Comparison of ENCODE assay signal across 8 mouse cellular contexts in genomic region chr15:79028823-79029484, GRCm38 (mm10). TPM values are rescaled to one million over a fixed set of nuclear protein-coding genes. Genes with fewer than 3 reads are reported as not detected.
DNase-seq lines count a peak whose midpoint lies in the region; ATAC-seq and TF ChIP-seq lines count a peak whose summit lies in the region.

No protein-coding gene starts in this region.

- WGBS in kidney, embryonic 15.5 days, result 19% methylated on average over 16 of the region's 16 CpGs
- WGBS in bone marrow, adult 2 months, result 29% methylated on average over 16 of the region's 16 CpGs
- WGBS in hindbrain, embryonic 11.5 days, result 30% methylated on average over 16 of the region's 16 CpGs
- 23% methylated on average over 16 of the region's 16 CpGs for WGBS in midbrain, embryonic 13.5 days

- DNase-seq in kidney, adult 8-10 months, result no peak
- DNase-seq in hindbrain, embryonic 11.5 days (ENCODE audit: low spot score), result no peak
- no peak for DNase-seq in urinary bladder, postnatal 4 days (ENCODE audit: low spot score in 2 of 2)
- DNase-seq in right cerebral cortex, adult 18-20 months, result no peak
- DNase-seq in kidney, adult 18-20 months, result no peak

- no peaks in the 10 kb centered on the region for H3K27me3 ChIP-seq in kidney, embryonic 15.5 days
- no peaks in the 10 kb centered on the region for H3K27me3 ChIP-seq in hindbrain, embryonic 11.5 days (ENCODE audit: control insufficient read depth, insufficient read depth, low read length)
- peaks cover 6% of the 10 kb centered on the region; the same call in 1 of the 2 replicates for H3K27me3 ChIP-seq in midbrain, embryonic 13.5 days

- TF ChIP-seq CTCF in bone marrow, adult 2 months (IDR thresholded peaks at IDR 0.05; ENCODE audit: control insufficient read depth, insufficient read depth, low read length), result no peak

- no peaks in the 10 kb centered on the region for H3K9me3 ChIP-seq in kidney, embryonic 15.5 days (replicated peaks)
- no peaks in the 10 kb centered on the region for H3K9me3 ChIP-seq in hindbrain, embryonic 11.5 days (ENCODE audit: control insufficient read depth, low read length)
- no peaks in the 10 kb centered on the region for H3K9me3 ChIP-seq in midbrain, embryonic 13.5 days

- H3K9ac ChIP-seq in kidney, embryonic 15.5 days, result peak overlapping the region; percentile 99
- peak overlapping the region; percentile 100 for H3K9ac ChIP-seq in hindbrain, embryonic 11.5 days (ENCODE audit: low read depth, low read length)
- H3K9ac ChIP-seq in midbrain, embryonic 13.5 days (replicated peaks), result peak overlapping the region; percentile 99

- H3K4me1 ChIP-seq in kidney, embryonic 15.5 days, result peaks cover 57% of the 10 kb centered on the region
- no peaks in the 10 kb centered on the region; the same call in 1 of the 2 replicates for H3K4me1 ChIP-seq in bone marrow, adult 2 months (ENCODE audit: control insufficient read depth, insufficient read depth, low read length)
- peaks cover 5% of the 10 kb centered on the region for H3K4me1 ChIP-seq in hindbrain, embryonic 11.5 days (replicated peaks; ENCODE audit: control insufficient read depth, insufficient read depth, low read length)
- H3K4me1 ChIP-seq in midbrain, embryonic 13.5 days (replicated peaks), result peaks cover 62% of the 10 kb centered on the region

- H3K27ac ChIP-seq in kidney, embryonic 15.5 days, result peak overlapping the region; percentile 95
- H3K27ac ChIP-seq in bone marrow, adult 2 months (ENCODE audit: control insufficient read depth, insufficient read depth, low read depth, low read length, poor library complexity), result peak overlapping the region; percentile 77
- peak overlapping the region; percentile 95 for H3K27ac ChIP-seq in hindbrain, embryonic 11.5 days (ENCODE audit: low read depth, low read length)
- H3K27ac ChIP-seq in midbrain, embryonic 13.5 days, result peak overlapping the region; percentile 96

- ATAC-seq in kidney, embryonic 15.5 days (replicated peaks; ENCODE audit: low FRiP score), result no peak
- no peak for ATAC-seq in hindbrain, embryonic 11.5 days (ENCODE audit: low FRiP score)
- ATAC-seq in midbrain, embryonic 13.5 days, result no peak

- peak overlapping the region; percentile 97 for H3K4me2 ChIP-seq in kidney, embryonic 15.5 days
- H3K4me2 ChIP-seq in hindbrain, embryonic 11.5 days (replicated peaks; ENCODE audit: low read depth, low read length), result peak overlapping the region; percentile 99
- peak overlapping the region; percentile 99 for H3K4me2 ChIP-seq in midbrain, embryonic 13.5 days (replicated peaks)

- H3K36me3 ChIP-seq in kidney, embryonic 15.5 days, result no peaks in the 10 kb centered on the region
- H3K36me3 ChIP-seq in hindbrain, embryonic 11.5 days (ENCODE audit: control insufficient read depth, insufficient read depth, low read length), result no peaks in the 10 kb centered on the region
- no peaks in the 10 kb centered on the region for H3K36me3 ChIP-seq in midbrain, embryonic 13.5 days

- no peak for TF ChIP-seq POLR2A in bone marrow, adult 2 months (IDR thresholded peaks at IDR 0.05; ENCODE audit: borderline replicate concordance, control insufficient read depth, low read depth, low read length)

- H3K4me3 ChIP-seq in kidney, embryonic 15.5 days (replicated peaks), result peak overlapping the region; percentile 66
- H3K4me3 ChIP-seq in bone marrow, adult 2 months (replicated peaks; ENCODE audit: control insufficient read depth, low read depth, low read length), result peak overlapping the region; percentile 70
- peak overlapping the region; percentile 77 for H3K4me3 ChIP-seq in hindbrain, embryonic 11.5 days (ENCODE audit: low read depth, low read length)
- H3K4me3 ChIP-seq in midbrain, embryonic 13.5 days (replicated peaks), result peak overlapping the region; percentile 60

RNA-seq across cellular contexts. Expression of gene H1f0, which starts 0.7 kb away (rescaled TPM):
- polyA plus RNA-seq in kidney, embryonic 15.5 days (2015; fragmentation: Nextera tagmentation; extraction: Ambion mirVana), result 513 and 545 TPM in 2 replicates
- polyA plus RNA-seq in bone marrow, adult 2 months (2011; ENCODE audit: insufficient read depth, insufficient read length, low replicate concordance, missing spikeins), result 30.4 and 32.4 TPM in 2 replicates
- polyA plus RNA-seq in hindbrain, embryonic 11.5 days (2014; fragmentation: Nextera tagmentation; extraction: Ambion mirVana), result 154 and 306 TPM in 2 replicates
- polyA plus RNA-seq in midbrain, embryonic 13.5 days (2015; fragmentation: Nextera tagmentation; extraction: Ambion mirVana), result 329 and 351 TPM in 2 replicates

RNA-seq across cellular contexts. Expression of gene Galr3, which starts 12.7 kb away (rescaled TPM):
- polyA plus RNA-seq in kidney, embryonic 15.5 days (2015; fragmentation: Nextera tagmentation; extraction: Ambion mirVana), result 0.12 and 0.30 TPM in 2 replicates
- polyA plus RNA-seq in bone marrow, adult 2 months (2011; ENCODE audit: insufficient read depth, insufficient read length, low replicate concordance, missing spikeins), result not detected in 2 replicates
- polyA plus RNA-seq in hindbrain, embryonic 11.5 days (2014; fragmentation: Nextera tagmentation; extraction: Ambion mirVana), result not detected in 2 replicates
- polyA plus RNA-seq in midbrain, embryonic 13.5 days (2015; fragmentation: Nextera tagmentation; extraction: Ambion mirVana), result not detected in 2 replicates

RNA-seq across cellular contexts. Expression of gene Ankrd54, which starts 33.7 kb away (rescaled TPM):
- polyA plus RNA-seq in kidney, embryonic 15.5 days (2015; fragmentation: Nextera tagmentation; extraction: Ambion mirVana), result 47.7 and 56.3 TPM in 2 replicates
- 27.1 and 43.4 TPM in 2 replicates for polyA plus RNA-seq in bone marrow, adult 2 months (2011; ENCODE audit: insufficient read depth, insufficient read length, low replicate concordance, missing spikeins)
- 56.3 and 59.7 TPM in 2 replicates for polyA plus RNA-seq in hindbrain, embryonic 11.5 days (2014; fragmentation: Nextera tagmentation; extraction: Ambion mirVana)
- polyA plus RNA-seq in midbrain, embryonic 13.5 days (2015; fragmentation: Nextera tagmentation; extraction: Ambion mirVana), result 52.6 and 56.4 TPM in 2 replicates

RNA-seq across cellular contexts. Expression of gene Eif3l, which starts 46.0 kb away (rescaled TPM):
- polyA plus RNA-seq in kidney, embryonic 15.5 days (2015; fragmentation: Nextera tagmentation; extraction: Ambion mirVana), result 243 and 247 TPM in 2 replicates
- 60.7 and 112 TPM in 2 replicates for polyA plus RNA-seq in bone marrow, adult 2 months (2011; ENCODE audit: insufficient read depth, insufficient read length, low replicate concordance, missing spikeins)
- 226 and 241 TPM in 2 replicates for polyA plus RNA-seq in hindbrain, embryonic 11.5 days (2014; fragmentation: Nextera tagmentation; extraction: Ambion mirVana)
- 180 and 186 TPM in 2 replicates for polyA plus RNA-seq in midbrain, embryonic 13.5 days (2015; fragmentation: Nextera tagmentation; extraction: Ambion mirVana)
